Mouse (Mus musculus) lung, adult 2 months (tissue): ENCODE data around the gene Rinl.

ENCODE experiments used
- CTCF ChIP-seq: fragments of 200-500 bp; IDR thresholded peaks from 2 replicates; pipeline ENCODE4 v1.5.1; 2011; ENCODE audit warnings: mild to moderate bottlenecking, low read length, control low read depth; ENCODE audit not compliant: insufficient read depth
- POLR2A ChIP-seq: fragments of 200-500 bp; IDR thresholded peaks from 2 replicates; pipeline ENCODE4 v1.6.1; 2011; ENCODE audit warnings: low read depth, mild to moderate bottlenecking, control low read depth, low read length, borderline replicate concordance; ENCODE audit errors: extremely low read depth

DNA sequence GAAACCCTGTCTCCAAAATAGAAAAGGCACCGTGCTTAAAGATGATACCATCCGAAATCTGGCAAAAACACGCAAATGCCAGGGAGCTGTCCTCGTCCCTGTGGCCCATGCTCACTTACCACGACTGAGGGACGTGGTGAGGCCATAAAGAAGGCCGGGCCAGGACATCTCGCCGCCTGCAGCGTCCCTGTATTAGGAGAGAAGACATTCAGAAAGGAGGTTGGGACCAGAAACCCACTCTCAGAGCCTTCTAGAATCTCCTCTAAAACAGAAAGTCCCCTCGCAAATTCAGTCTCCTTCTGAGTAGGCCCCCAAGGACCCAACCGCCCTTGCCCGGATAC is 47.4 kb upstream of the Rinl start:
- TF ChIP-seq POLR2A (no peak), CTCF (no peak)
